Mouse (Mus musculus): Measurements from ENCODE around the gene Trem2.
A peak's percentile ranks its signal among the peaks of the same experiment; 100 is the strongest.
"Not testable (repeated sequence)": the region's sequence is repeated elsewhere in the genome, so short reads cannot be mapped to it uniquely, and the experiment has no call there.

Trem2 gene

GRCm38 (mm10) chr17:48346231-48346630 is at the start of gene Trem2:
Gene Trem2 (plus strand): TSS chr17:48346401.
- DNase-seq (ENCODE audit: low read depth) = no peak

DNA sequence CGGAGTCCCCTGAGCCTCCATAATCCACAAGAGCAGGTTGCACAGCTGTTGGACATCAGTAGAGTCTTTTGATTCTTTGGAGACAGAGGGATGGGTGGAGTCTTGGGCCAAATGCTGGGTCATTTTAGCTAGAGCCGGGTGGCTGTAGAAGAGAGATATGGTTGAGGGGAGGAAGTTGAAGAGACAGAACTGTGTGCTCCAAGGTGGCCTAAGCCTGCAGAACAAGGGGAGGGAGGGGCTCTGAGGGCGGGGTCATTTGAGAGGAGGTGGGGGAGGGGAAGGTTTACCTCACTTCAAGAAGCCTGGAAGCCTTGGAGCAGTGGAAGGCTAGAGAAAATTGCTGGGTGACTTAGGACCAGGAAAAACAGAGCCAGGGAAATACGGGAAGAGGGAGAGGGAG is 47.0 kb upstream of the Trem2 start, which contains the start of gene Treml2:
Gene Treml2, plus strand, starts transcription at position 296 of the 400 bp plus-strand sequence.
- peak; percentile 80 for DNase-seq (ENCODE audit: low read depth)

GRCm38 (mm10) chr17:48299756-48300155 is 46.4 kb upstream of the Trem2 start:
- DNase-seq (ENCODE audit: low read depth) = no peak

DNA sequence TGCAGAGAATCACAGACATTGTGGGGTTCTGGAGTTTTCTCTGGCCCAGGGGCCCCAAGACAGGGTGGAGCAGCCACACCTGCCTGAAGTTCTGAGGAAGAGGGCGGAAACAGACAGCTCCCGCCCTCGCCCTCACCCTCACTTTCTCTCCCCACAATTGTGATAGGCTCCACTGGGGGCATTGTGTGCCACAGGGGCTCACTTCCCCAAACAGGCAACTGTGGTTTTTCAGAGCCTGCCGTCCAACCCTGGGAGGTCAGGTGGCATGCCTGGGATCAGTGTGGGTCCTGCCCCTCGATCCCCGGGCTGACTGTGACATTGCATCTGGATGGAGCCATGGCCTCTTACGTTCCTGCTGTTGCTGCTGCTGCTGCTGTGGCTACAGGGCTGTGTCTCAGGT is 46.0 kb upstream of the Trem2 start:
- DNase-seq (ENCODE audit: low read depth) = peak; percentile 48

DNA sequence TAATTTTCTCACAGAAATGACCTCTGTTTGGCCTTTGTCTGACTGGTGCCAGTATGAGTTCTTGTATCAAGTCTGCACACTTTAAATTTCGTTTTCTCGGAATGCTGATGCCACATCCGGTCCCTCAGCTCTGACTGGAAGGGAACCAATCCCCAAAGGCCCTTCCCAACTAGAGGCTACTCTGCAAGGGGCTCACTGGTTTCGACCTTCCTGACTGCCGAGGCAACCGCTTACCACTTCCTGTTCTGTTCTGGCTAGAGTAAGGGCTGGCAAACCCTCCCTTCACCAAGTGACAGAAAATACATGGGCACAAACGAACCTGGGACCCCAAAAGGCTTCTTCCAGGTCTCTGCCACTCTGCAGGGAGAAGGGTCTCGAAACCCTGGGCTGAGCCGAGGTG is 45.3 kb upstream of the Trem2 start:
- DNase-seq (ENCODE audit: low read depth) = no peak

- DNase-seq (ENCODE audit: low read depth) = no peak
Observed at GRCm38 (mm10) chr17:48301792-48302191, 44.4 kb upstream of the Trem2 start.

GRCm38 (mm10) chr17:48312124-48312523 is 34.1 kb upstream of the Trem2 start:
- DNase-seq (ENCODE audit: low read depth) = no peak

GRCm38 (mm10) chr17:48315905-48316579 is 30.2 kb upstream of the Trem2 start, which contains the start of gene B430306N03Rik:
Gene B430306N03Rik (plus strand): TSS chr17:48316141.
- DNase-seq (ENCODE audit: low read depth) = not testable (repeated sequence)

DNA sequence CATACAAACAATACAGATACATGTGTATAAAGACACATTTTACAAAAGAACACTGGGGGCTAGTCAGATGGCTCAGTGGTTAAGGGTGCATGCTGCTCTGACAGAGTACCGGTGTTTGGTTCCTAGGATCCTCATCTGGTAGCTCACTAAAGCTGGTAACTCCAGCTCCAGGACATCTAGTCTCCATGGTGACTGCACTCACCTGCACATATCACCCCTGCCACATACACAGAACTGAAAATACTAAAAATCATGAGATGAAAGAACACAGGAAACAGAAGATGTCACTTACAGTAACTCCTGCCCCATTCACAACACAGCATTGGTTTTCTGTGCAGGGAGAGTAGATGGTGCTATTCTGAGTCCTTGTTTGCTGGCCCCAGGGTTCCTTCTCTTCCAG is 27.5 kb upstream of the Trem2 start:
- no peak for DNase-seq (ENCODE audit: low read depth)

GRCm38 (mm10) chr17:48321279-48321678 is 24.9 kb upstream of the Trem2 start:
- no peak for DNase-seq (ENCODE audit: low read depth)

DNA sequence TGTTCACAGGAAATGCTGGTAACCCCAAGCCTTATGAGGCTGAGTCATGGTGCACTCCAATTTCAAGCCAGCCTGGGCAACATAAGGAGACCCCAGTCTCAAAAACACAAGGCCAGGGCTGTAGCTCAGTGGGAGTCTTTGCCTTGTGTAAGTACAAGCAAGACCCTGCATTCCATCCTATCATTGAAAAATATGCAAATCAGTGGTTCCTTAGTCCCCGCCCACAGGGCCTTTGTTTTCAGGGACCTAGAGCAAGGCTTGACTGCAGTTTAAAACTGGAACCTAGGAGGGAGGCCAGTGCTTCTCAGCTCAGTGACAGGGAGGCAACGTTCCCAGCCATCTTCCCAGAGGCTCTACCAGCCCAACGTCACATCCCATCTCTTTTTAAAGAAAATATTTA is 23.0 kb upstream of the Trem2 start:
- peak; percentile 38 for DNase-seq (ENCODE audit: low read depth)

DNA sequence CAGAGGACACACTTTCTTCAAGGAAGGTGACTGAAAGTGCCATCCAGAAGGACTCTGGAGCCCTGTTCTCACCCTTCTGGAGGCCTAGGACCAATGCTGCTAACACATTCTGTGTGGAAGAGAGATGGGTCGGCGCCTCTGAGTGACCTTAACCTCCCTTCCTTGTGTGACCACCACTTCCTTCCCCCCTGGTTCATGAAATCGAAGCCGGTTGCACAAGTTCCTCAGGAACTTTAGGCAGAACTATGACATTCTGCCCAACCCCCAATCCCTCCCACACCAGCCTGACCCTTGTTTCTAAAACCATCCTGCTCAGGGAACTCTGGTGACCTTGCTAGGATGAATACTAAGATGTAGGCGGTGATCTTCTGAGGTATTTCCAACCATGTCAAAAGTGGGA is 21.9 kb upstream of the Trem2 start:
- DNase-seq (ENCODE audit: low read depth) = no peak

- no peak for DNase-seq (ENCODE audit: low read depth)
Observed at GRCm38 (mm10) chr17:48325093-48325492, 21.1 kb upstream of the Trem2 start.

DNA sequence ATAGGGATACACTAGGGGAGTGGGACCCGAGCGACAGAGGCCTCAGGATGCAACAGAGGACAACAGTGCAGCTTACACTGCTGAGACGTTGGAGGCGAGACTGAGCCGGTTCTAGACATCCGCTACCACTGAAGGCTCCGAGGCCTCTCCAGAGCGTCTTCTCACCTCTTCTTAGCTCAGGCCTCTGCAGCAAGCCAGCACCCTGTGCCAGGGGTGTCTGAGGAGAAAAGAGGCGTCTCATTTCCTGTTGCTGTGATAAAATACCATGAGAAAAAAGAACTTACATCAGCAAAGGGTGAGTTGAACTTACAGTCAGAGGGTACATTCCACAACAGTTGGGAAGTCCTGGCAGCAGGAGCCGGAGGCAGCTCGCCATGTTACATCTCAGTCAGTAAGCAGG is 20.6 kb upstream of the Trem2 start:
- DNase-seq (ENCODE audit: low read depth) = no peak

- no peak for DNase-seq (ENCODE audit: low read depth)
Observed at GRCm38 (mm10) chr17:48326656-48327055, 19.5 kb upstream of the Trem2 start.

GRCm38 (mm10) chr17:48332524-48332923 is 13.7 kb upstream of the Trem2 start:
- no peak for DNase-seq (ENCODE audit: low read depth)

DNA sequence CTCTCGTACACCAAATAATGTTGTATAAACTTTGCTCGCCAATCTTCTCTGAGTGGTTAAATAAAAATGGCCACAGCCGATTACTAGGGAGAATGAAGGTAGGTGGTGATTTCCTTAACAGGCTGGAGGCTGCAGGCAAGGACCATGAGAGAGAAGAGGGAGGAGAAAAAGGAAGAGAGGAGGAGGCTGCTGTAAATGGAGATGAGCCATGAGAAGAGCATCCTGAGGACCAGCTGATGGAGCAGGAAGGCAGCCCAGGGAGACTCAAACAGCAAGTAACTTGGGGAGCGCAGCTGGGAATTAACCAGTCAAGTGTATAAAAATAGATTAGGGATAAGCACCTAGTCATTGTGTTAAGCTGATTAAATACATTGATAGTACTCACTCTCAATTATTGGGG is 12.0 kb upstream of the Trem2 start:
- DNase-seq (ENCODE audit: low read depth) = no peak

DNA sequence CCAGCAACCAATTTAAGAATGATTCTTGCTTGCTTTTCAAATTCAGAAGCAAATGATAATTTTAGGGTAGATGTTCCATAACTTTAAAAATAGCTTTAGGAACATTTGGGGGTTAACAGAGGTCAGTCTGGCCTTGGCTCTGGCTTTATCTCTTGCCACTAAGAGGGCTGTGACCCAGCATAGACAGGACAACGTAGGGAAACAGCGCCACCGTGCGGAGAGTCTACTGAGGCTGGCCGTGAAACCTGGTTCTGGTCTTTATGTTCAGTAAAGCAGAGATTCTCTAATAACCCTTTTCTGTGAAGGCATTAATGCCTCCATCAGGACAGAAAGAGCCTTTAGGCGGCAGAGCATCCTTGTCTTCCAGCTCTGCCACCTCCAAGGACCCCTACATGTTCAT is 9.3 kb upstream of the Trem2 start:
- DNase-seq (ENCODE audit: low read depth) = peak; percentile 71

- DNase-seq (ENCODE audit: low read depth) = no peak
Observed at GRCm38 (mm10) chr17:48340267-48340666, 5.9 kb upstream of the Trem2 start.

- no peak for DNase-seq (ENCODE audit: low read depth)
Observed at GRCm38 (mm10) chr17:48341947-48342346, 4.3 kb upstream of the Trem2 start.

DNA sequence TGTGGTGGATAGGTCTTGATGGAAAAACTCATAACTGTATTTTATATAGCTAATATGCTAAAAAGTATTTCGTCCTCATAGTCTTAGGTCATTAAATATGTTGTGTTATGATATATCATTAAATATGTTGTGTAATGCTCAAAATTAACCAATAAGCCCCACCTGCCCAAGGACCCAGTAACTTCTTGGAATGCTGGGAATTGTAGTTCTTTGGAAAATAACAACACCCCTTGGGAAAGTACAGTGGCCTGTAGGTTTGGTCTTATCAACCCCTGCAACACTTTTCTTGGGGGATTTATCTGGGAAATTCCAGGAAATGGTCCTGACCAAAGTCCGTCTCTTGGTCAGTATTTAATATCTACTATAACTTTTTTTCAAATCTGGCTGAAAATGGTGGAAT is 3.1 kb upstream of the Trem2 start:
- no peak for DNase-seq (ENCODE audit: low read depth)

GRCm38 (mm10) chr17:48345824-48346223 is 377 bp upstream of the Trem2 start:
- no peak for DNase-seq (ENCODE audit: low read depth)

DNA sequence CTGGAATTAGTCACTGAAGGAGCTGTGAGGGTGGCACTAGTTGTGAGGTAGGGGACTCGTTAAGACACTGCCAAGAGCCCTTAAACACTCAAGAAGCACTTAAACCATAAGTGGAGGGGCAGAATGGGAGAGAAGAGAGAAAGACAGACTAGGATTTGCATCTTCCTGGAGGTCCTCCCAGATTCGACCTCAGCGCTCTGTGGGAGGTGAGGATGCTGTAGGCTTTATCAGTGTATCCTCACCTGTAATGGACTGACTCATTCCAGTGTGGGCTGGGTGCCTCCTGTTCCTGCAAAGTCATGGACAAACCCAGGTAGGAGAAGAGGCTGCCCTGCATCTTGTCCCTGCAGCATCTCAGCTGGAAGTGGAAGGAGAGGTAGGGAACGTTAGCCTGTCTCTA is 633 bp downstream of the Trem2 start:
- no peak for DNase-seq (ENCODE audit: low read depth)

GRCm38 (mm10) chr17:48347287-48347686 is 1.1 kb downstream of the Trem2 start:
- DNase-seq (ENCODE audit: low read depth) = no peak
